Mouse (Mus musculus) small intestine, adult 2 months (tissue): ENCODE measurements around the gene Zfhx3.

Experiments
- CTCF ChIP-seq: fragments of 200-500 bp; IDR thresholded peaks from 2 replicates; pipeline ENCODE4 v1.5.1; 2012; ENCODE audit warnings: low read depth, mild to moderate bottlenecking, control low read depth, inconsistent platforms, low read length, moderate library complexity, mixed read lengths; ENCODE audit not compliant: insufficient replicate concordance, insufficient read length; ENCODE audit errors: extremely low read depth
- POLR2A ChIP-seq: fragments of 200-500 bp; IDR thresholded peaks from 2 replicates; pipeline ENCODE4 v1.6.1; 2012; ENCODE audit warnings: low read depth, mild to moderate bottlenecking, control low read depth, inconsistent platforms, low read length, moderate library complexity

DNA sequence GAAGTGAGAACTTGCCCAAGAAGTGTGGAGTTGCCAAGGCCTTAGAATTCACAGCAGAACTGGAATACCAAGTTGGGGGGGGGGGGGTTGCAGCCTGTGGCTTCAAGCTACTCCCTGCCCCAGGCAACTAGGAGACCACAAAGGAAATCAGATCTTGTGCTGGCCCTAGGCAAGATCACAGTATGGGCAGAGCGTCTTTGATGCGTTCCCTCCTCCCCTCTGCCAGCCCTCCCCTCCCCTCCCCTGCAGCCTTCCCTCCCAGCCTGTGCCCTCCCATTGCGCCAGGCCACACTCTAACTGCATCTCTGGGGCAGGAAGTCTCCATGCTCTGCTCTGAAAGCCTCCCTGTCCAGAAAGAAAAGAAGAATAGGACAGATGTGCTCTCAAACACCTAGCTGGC lies 691.8 kb downstream of the Zfhx3 start:
- TF ChIP-seq CTCF (no peak), POLR2A (no peak)
